8 mouse cellular contexts compared by ENCODE assay signal in the genomic region with DNA sequence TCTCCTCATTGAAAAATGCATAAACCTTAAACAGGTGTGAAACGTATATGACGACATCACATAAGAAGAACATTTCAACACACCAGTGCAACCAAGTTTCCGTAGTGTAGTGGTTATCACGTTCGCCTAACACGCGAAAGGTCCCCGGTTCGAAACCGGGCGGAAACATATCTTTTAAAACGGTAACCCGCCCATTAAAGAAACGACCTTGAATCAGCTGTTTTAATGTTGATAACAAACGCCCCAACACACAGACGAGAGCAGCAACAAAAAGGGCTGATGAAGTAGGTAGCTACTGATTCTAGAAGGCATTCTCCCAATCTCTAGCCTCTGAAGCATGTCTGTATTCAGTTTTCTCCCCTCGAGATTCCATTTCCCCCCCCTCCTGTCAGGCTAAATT. TPM values are rescaled to one million over a fixed set of nuclear protein-coding genes. Genes with fewer than 3 reads are reported as not detected.
DNase-seq lines count a peak whose midpoint lies in the region; ATAC-seq and TF ChIP-seq lines count a peak whose summit lies in the region.

No protein-coding gene starts in this region.

- no peaks in the 10 kb centered on the region for H3K27me3 ChIP-seq in forebrain, embryonic 16.5 days (replicated peaks; ENCODE audit: control insufficient read depth, insufficient read depth, low read length)
- H3K27me3 ChIP-seq in lung, embryonic 15.5 days: no peaks in the 10 kb centered on the region; the same call in 1 of the 2 replicates

- no peaks in the 10 kb centered on the region for H3K9me3 ChIP-seq in forebrain, embryonic 16.5 days (ENCODE audit: control insufficient read depth, low read length)
- H3K9me3 ChIP-seq in lung, embryonic 15.5 days: no peaks in the 10 kb centered on the region

- 0 out of 2 replicates have a peak overlapping the region, but pooled peaks have one; percentile 57 for H3K27ac ChIP-seq in forebrain, embryonic 16.5 days (ENCODE audit: low read length)
- peak overlapping the region; percentile 62 for H3K27ac ChIP-seq in lung, embryonic 15.5 days
- peak overlapping the region; percentile 87 for H3K27ac ChIP-seq in olfactory bulb, adult 2 months (ENCODE audit: insufficient read depth, low read depth, low read length)

- peak; percentile 22 for ATAC-seq in forebrain, embryonic 16.5 days
- peak; percentile 7 to 9; a peak in 1 of 4 replicates for ATAC-seq in hematopoietic stem cell, adult 5-6 weeks (replicated peaks in 1 of 2; ENCODE audit: insufficient read depth in 1 of 2, low FRiP score in 2 of 2, low TSS enrichment in 1 of 2, low read depth in 1 of 2, poor library complexity in 2 of 2, severe bottlenecking in 2 of 2)
- ATAC-seq in lung, embryonic 15.5 days (ENCODE audit: borderline replicate concordance, extremely low read depth, low FRiP score, low TSS enrichment): peak; percentile 12; the same call in 1 of the 2 replicates

- no peak overlapping the region for H3K9ac ChIP-seq in forebrain, embryonic 16.5 days (replicated peaks; ENCODE audit: low read depth, low read length)
- H3K9ac ChIP-seq in lung, embryonic 15.5 days: no peak overlapping the region

- no peak for TF ChIP-seq POLR2A in olfactory bulb, adult 2 months (IDR thresholded peaks at IDR 0.05; ENCODE audit: insufficient read depth, low read depth, low read length)

- 0% methylated on average over 17 of the region's 17 CpGs for WGBS in forebrain, embryonic 16.5 days
- under 1% methylated on average over 17 of the region's 17 CpGs for WGBS in lung, embryonic 15.5 days
- 0% methylated on average over 17 of the region's 17 CpGs for WGBS in olfactory bulb, adult 2 months

- DNase-seq in MEL-GATA-1-ER (ENCODE audit: extremely low read depth, low read depth): peak; percentile 87
- peak; percentile 86 to 94 for DNase-seq in cerebellum, adult 18-20 months
- peak; percentile 82 to 91 for DNase-seq in layer of hippocampus, adult 8-10 months (ENCODE audit: low spot score in 2 of 2)
- peak; percentile 62 to 80 for DNase-seq in thymus, adult 18-20 months

- H3K4me2 ChIP-seq in forebrain, embryonic 16.5 days (ENCODE audit: low read length): peak overlapping the region; percentile 77
- peak overlapping the region; percentile 87 for H3K4me2 ChIP-seq in lung, embryonic 15.5 days

- no peaks in the 10 kb centered on the region for H3K36me3 ChIP-seq in forebrain, embryonic 16.5 days (ENCODE audit: control insufficient read depth, insufficient read depth)
- H3K36me3 ChIP-seq in lung, embryonic 15.5 days: peaks cover 10% of the 10 kb centered on the region; the same call in 1 of the 2 replicates

- H3K4me3 ChIP-seq in forebrain, embryonic 16.5 days (replicated peaks; ENCODE audit: low read length): peak overlapping the region; percentile 54
- peak overlapping the region; percentile 58 for H3K4me3 ChIP-seq in lung, embryonic 15.5 days
- H3K4me3 ChIP-seq in olfactory bulb, adult 2 months (ENCODE audit: insufficient read depth, low read depth, low read length): no peak overlapping the region

- no peak for TF ChIP-seq CTCF in olfactory bulb, adult 2 months (IDR thresholded peaks at IDR 0.05; ENCODE audit: insufficient read depth, low read depth, low read length)

- H3K4me1 ChIP-seq in forebrain, embryonic 16.5 days (replicated peaks; ENCODE audit: control insufficient read depth, insufficient read depth, low read length): peaks cover 17% of the 10 kb centered on the region
- peaks cover 15% of the 10 kb centered on the region for H3K4me1 ChIP-seq in lung, embryonic 15.5 days
- peaks cover 8% of the 10 kb centered on the region for H3K4me1 ChIP-seq in olfactory bulb, adult 2 months (ENCODE audit: control insufficient read depth, insufficient read depth, low read length)

RNA-seq across cellular contexts. Expression of a gene that starts 0.7 kb away (rescaled TPM):
- polyA plus RNA-seq in forebrain, embryonic 16.5 days (2015; fragmentation: Nextera tagmentation; extraction: Ambion mirVana): 39.9 and 41.8 TPM in 2 replicates
- 46.1 and 48.2 TPM in 2 replicates for total RNA-seq in hematopoietic stem cell, adult 5-6 weeks (2017)
- 10 to 100 TPM; 12.5 to 23.4 (median 19.9) TPM for total RNA-seq in layer of hippocampus, adult 8-10 months (2022)
- 28.1 and 31.7 TPM in 2 replicates for polyA plus RNA-seq in lung, embryonic 15.5 days (2015; fragmentation: Nextera tagmentation; extraction: Ambion mirVana)
- polyA plus RNA-seq in olfactory bulb, adult 2 months (2012; ENCODE audit: insufficient read depth, insufficient read length, low replicate concordance, missing spikeins): 87.6 TPM in 1 of 2 replicates, not detected in the other

RNA-seq across cellular contexts. Expression of a gene that starts 1.4 kb away (rescaled TPM):
- 0.20 and 0.38 TPM in 2 replicates for polyA plus RNA-seq in forebrain, embryonic 16.5 days (2015; fragmentation: Nextera tagmentation; extraction: Ambion mirVana)
- 0.25 TPM in 1 of 2 replicates, not detected in the other for total RNA-seq in hematopoietic stem cell, adult 5-6 weeks (2017)
- 1 to 10 TPM in 3 of 4 experiments, under 1 TPM in 1; 0.86 to 1.5 (median 1.1) TPM for total RNA-seq in layer of hippocampus, adult 8-10 months (2022)
- polyA plus RNA-seq in lung, embryonic 15.5 days (2015; fragmentation: Nextera tagmentation; extraction: Ambion mirVana): not detected in 2 replicates
- not detected in 2 replicates for polyA plus RNA-seq in olfactory bulb, adult 2 months (2012; ENCODE audit: insufficient read depth, insufficient read length, low replicate concordance, missing spikeins)

RNA-seq across cellular contexts. Expression of a gene that starts 43.1 kb away (rescaled TPM):
- not detected in 2 replicates for polyA plus RNA-seq in forebrain, embryonic 16.5 days (2015; fragmentation: Nextera tagmentation; extraction: Ambion mirVana)
- not detected in 2 replicates for total RNA-seq in hematopoietic stem cell, adult 5-6 weeks (2017)
- not detected for total RNA-seq in layer of hippocampus, adult 8-10 months (2022)
- not detected in 2 replicates for polyA plus RNA-seq in lung, embryonic 15.5 days (2015; fragmentation: Nextera tagmentation; extraction: Ambion mirVana)
- polyA plus RNA-seq in olfactory bulb, adult 2 months (2012; ENCODE audit: insufficient read depth, insufficient read length, low replicate concordance, missing spikeins): not detected in 2 replicates

RNA-seq across cellular contexts. Expression of a gene that starts 46.5 kb away (rescaled TPM):
- polyA plus RNA-seq in forebrain, embryonic 16.5 days (2015; fragmentation: Nextera tagmentation; extraction: Ambion mirVana): 0.83 and 0.86 TPM in 2 replicates
- 0.45 and 1.1 TPM in 2 replicates for total RNA-seq in hematopoietic stem cell, adult 5-6 weeks (2017)
- under 1 TPM in 1 of 4 experiments, not detected in 3; 0.38 TPM for total RNA-seq in layer of hippocampus, adult 8-10 months (2022)
- 2.9 and 3.1 TPM in 2 replicates for polyA plus RNA-seq in lung, embryonic 15.5 days (2015; fragmentation: Nextera tagmentation; extraction: Ambion mirVana)
- not detected in 2 replicates for polyA plus RNA-seq in olfactory bulb, adult 2 months (2012; ENCODE audit: insufficient read depth, insufficient read length, low replicate concordance, missing spikeins)

RNA-seq across cellular contexts. Expression of a gene that starts 53.4 kb away (rescaled TPM):
- 2.1 and 2.8 TPM in 2 replicates for polyA plus RNA-seq in forebrain, embryonic 16.5 days (2015; fragmentation: Nextera tagmentation; extraction: Ambion mirVana)
- total RNA-seq in hematopoietic stem cell, adult 5-6 weeks (2017): 82.2 and 104 TPM in 2 replicates
- 1 to 10 TPM; 2.2 to 5.5 (median 4.5) TPM for total RNA-seq in layer of hippocampus, adult 8-10 months (2022)
- 65.4 and 68.8 TPM in 2 replicates for polyA plus RNA-seq in lung, embryonic 15.5 days (2015; fragmentation: Nextera tagmentation; extraction: Ambion mirVana)
- polyA plus RNA-seq in olfactory bulb, adult 2 months (2012; ENCODE audit: insufficient read depth, insufficient read length, low replicate concordance, missing spikeins): not detected in 2 replicates
